Mouse (Mus musculus) forebrain, embryonic 10.5 days (tissue): Measurements from ENCODE around the gene Bbs12. TPM values are rescaled to one million over a fixed set of nuclear protein-coding genes. Genes with fewer than 3 reads are reported as not detected.
A peak's percentile ranks its signal among the peaks of the same experiment; 100 is the strongest.

Source experiments
- DNase-seq: peaks from one replicate; pipeline ENCODE4 v3.0.0-alpha.2; 2017; ENCODE audit warnings: low spot score; ENCODE audit errors: extremely low spot score
- H3K27ac ChIP-seq: fragments of 300-500 bp; sonication (generic); 2 replicates; pipeline ENCODE4 v1.5.1; 2016; ENCODE audit warnings: mild to moderate bottlenecking
- H3K27me3 ChIP-seq: fragments of 300-500 bp; sonication (generic); 2 replicates; pipeline ENCODE4 v1.6.1; 2016; ENCODE audit warnings: mild to moderate bottlenecking; ENCODE audit not compliant: poor library complexity, severe bottlenecking
- H3K36me3 ChIP-seq: fragments of 300-500 bp; sonication (generic); replicated peaks from 2 replicates; pipeline ENCODE4 v1.6.1; 2016; ENCODE audit warnings: mild to moderate bottlenecking, moderate library complexity
- H3K4me1 ChIP-seq: fragments of 300-500 bp; sonication (generic); 2 replicates; pipeline ENCODE4 v1.6.1; 2016
- H3K4me3 ChIP-seq: fragments of 300-500 bp; sonication (generic); 2 replicates; pipeline ENCODE4 v1.5.1; 2016; ENCODE audit warnings: mild to moderate bottlenecking, moderate library complexity
- H3K9me3 ChIP-seq: fragments of 300-500 bp; sonication (generic); 2 replicates; pipeline ENCODE4 v1.6.1; 2016; ENCODE audit warnings: mild to moderate bottlenecking, moderate library complexity
- WGBS: fragments of 180-500 bp; shearing (Covaris S2); methylation state at CpG from one replicate; pipeline ENCODE4 v1.1.7; 2016; 5-methylcytosine and 5-hydroxymethylcytosine counted together
- polyA plus RNA-seq: library from polyadenylated mRNA; unstranded; fragments of >200 nt; fragmentation: Nextera tagmentation; extraction: Ambion mirVana; gene quantifications from 2 replicates; pipeline ENCODE4 v1.2.1, GENCODE M21; 2016

Gene Bbs12
- polyA plus RNA-seq, 1 experiment from 2014 or later: 9.8 TPM

DNA sequence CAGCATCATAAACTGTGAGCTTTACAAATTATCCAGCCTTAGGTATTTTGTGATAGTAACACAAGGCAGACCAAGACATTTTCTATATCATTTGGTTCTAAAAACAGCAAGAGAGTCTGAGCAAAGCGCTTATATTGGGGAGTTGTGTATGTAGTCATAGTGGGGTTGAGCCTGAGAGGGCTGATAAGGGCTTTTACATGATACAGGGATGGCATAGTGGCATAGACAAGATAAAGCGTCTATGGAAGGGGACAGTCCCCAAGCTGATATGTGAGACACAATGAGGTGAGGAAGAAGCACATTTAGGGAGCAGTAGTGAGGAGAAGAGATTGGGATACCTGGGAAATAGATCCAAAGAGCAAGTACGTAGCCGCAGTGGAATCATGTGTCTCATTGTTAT, 21.7 kb downstream of the Bbs12 start:
- 92% methylated on average over 4 of the region's 4 CpGs for WGBS
- DNase-seq: no peak
- H3K27ac ChIP-seq: no peak overlapping the region
- H3K4me1 ChIP-seq: no peaks in the 10 kb centered on the region
- no peaks in the 10 kb centered on the region for H3K27me3 ChIP-seq
- no peaks in the 10 kb centered on the region for H3K36me3 ChIP-seq
- no peaks in the 10 kb centered on the region for H3K9me3 ChIP-seq
- no peak overlapping the region for H3K4me3 ChIP-seq

DNA sequence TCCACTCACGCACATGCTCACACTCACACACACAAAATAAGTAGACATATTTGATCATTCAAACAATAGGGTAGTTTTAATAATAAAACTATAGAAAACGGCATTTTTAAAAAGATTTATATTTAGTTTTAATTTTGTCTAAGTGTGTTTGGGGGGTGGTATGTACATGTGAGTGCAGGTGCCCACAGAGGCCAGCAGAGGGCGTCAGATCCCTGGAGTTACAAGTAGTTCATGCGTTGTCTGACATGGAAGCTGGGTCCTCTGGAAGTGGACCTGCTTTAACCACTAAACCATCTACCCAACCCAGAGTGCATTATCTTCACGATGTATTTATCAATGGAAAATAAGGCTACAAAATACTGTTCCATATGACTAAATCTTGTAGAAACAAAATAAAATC, 28.8 kb downstream of the Bbs12 start:
- no peak overlapping the region for H3K4me3 ChIP-seq
- 59% methylated on average over 5 of the region's 5 CpGs for WGBS
- no peaks in the 10 kb centered on the region for H3K36me3 ChIP-seq
- no peaks in the 10 kb centered on the region for H3K9me3 ChIP-seq
- H3K27ac ChIP-seq: no peak overlapping the region
- peaks cover 4% of the 10 kb centered on the region for H3K27me3 ChIP-seq
- DNase-seq: no peak
- H3K4me1 ChIP-seq: no peaks in the 10 kb centered on the region

DNA sequence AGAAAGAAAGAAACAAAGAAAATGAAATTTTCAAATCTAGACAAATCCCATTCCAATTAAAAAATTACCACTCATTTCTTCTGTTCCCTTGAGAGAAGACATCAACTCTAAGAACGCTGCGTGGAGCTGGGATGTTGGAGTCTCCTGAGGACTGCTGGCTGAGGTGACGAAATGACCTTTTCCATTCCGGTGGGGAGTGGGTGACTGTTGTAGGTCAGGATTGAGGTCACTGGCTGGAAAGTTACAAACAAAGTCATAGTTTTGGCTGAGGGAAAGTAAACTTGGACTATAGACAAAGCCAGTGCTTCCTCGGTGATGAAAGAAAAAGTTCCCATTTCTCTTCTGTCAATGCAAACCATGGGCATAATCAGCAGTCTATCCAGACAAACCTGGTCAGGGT, 30.5 kb downstream of the Bbs12 start:
- Histone ChIP-seq H3K4me1 (peaks cover 3% of the 10 kb centered on the region), H3K9me3 (no peaks in the 10 kb centered on the region), H3K27ac (no peak overlapping the region), H3K36me3 (no peaks in the 10 kb centered on the region), H3K27me3 (peaks cover 18% of the 10 kb centered on the region), H3K4me3 (no peak overlapping the region)
- DNase-seq: no peak
- WGBS: 77% methylated on average over 5 of the region's 5 CpGs

DNA sequence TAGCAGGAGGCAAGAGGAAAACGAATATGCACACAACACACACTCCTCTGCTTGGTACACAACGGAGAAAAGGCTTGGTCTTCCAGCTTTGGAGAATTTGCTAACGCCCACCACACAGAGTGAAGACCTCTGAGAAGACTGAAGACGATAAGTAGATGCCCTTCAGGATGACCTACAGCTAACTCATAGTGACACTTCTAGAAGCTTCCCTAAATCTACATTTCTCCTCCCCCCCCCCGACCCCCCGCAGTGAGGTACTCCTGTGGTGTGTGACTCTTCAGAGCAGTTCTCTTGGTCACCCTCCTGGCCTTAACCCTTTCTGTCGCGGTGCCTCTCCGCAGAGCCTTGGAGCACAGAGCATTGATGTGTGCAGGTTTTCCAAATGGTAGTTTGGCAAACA, 35.3 kb downstream of the Bbs12 start:
- no peaks in the 10 kb centered on the region for H3K36me3 ChIP-seq
- WGBS: 28% methylated on average over 9 of the region's 9 CpGs
- peaks cover 54% of the 10 kb centered on the region for H3K27me3 ChIP-seq
- peaks cover 17% of the 10 kb centered on the region for H3K4me1 ChIP-seq
- H3K4me3 ChIP-seq: peak overlapping the region; percentile 87
- no peak overlapping the region for H3K27ac ChIP-seq
- no peaks in the 10 kb centered on the region for H3K9me3 ChIP-seq
- no peak for DNase-seq

DNA sequence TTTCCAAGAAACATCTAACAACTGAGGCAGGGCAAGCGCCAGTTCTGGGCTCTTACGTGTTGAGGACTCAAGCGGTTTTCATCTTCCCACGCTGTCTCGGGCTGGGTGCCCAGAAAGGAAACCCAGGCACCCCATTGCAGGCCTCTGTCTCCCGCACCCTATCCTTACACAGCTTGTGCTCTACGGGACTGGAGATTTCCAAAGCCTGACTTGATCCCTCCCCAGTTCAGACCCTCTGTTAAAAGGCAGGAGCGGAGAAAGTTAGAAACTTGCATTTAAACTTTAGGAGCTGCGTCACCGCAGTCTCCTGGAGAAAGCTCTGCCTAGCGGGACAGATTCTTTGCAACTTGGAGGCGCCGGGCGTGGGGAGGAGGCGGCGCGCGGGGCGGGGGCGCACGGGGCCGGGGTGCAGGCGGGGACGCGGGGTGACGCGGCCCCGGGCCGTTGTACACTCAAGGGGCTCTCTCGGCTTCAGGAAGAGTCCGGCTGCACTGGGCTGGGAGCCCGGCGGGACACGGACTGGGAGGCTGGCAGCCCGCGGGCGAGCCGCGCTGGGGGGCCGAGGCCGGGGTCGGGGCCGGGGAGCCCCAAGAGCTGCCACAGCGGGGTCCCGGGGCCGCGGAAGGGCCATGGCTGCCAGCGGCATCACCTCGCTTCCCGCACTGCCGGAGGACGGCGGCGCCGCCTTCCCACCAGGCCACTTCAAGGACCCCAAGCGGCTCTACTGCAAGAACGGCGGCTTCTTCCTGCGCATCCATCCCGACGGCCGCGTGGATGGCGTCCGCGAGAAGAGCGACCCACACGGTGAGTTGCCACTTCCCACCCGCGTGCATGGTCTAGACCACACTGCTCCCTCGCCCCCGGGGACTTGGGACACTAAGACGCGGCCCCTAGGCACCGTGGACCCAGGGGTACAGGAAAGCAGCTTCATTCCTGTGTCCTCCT, 36.1 kb downstream of the Bbs12 start, which contains the start of gene Fgf2:
TSS of gene Fgf2 (plus strand) at position 126 of the 945 bp plus-strand sequence.
- peaks cover 17% of the 10 kb centered on the region for H3K4me1 ChIP-seq
- no peaks in the 10 kb centered on the region for H3K9me3 ChIP-seq
- WGBS: under 1% methylated on average over 74 of the region's 75 CpGs
- H3K27ac ChIP-seq: peak within 1 kb of the TSS; percentile 85
- peaks cover 54% of the 10 kb centered on the region for H3K27me3 ChIP-seq
- no peaks in the 10 kb centered on the region for H3K36me3 ChIP-seq
- H3K4me3 ChIP-seq: peak within 1 kb of the TSS; percentile 87
- peak; percentile 55 for DNase-seq

DNA sequence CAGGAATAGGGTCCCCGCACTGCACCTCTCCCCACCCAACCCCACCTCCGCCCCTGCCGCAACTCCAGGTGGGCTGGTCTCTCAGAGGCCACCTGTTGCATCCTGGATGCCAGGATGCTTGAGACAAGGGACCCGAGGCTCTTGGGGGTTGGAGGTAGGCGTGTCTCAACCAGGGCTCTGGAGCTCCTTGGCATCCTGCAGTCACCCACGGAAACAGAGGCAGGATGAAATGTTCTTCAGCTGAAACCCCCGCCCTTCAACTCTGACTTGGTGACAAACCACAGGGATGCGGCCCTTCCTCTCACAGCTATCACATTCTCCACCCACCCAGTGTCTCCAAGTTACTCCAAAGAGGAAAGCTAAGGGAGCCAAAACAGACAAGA, 36.8 kb downstream of the Bbs12 start:
- H3K27ac ChIP-seq: peak overlapping the region; percentile 85
- peaks cover 54% of the 10 kb centered on the region for H3K27me3 ChIP-seq
- peak; percentile 23 for DNase-seq
- peaks cover 17% of the 10 kb centered on the region for H3K4me1 ChIP-seq
- H3K36me3 ChIP-seq: no peaks in the 10 kb centered on the region
- H3K9me3 ChIP-seq: no peaks in the 10 kb centered on the region
- peak overlapping the region; percentile 87 for H3K4me3 ChIP-seq
- 6% methylated on average over 8 of the region's 8 CpGs for WGBS

DNA sequence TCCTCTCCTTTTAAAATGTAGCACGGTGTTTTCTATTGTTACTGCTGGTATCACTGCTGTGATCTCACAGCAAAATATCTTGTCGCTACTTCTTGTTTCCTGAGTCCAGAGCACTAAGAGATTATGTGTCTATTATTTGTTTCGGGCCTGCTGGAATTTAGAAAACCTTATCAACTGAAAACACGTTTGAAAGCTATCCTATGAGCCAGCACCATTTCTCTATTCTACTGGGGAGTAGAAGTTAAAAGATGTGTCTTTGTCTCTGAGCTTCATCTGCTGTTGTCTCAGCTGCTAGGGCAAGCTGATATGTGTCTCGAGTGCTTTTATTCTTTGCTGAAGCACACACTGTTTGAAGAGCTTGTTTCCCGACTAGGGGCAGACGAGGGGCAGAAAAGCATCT, 38.0 kb downstream of the Bbs12 start:
- peaks cover 21% of the 10 kb centered on the region for H3K4me1 ChIP-seq
- H3K36me3 ChIP-seq: no peaks in the 10 kb centered on the region
- 67% methylated on average over 7 of the region's 7 CpGs for WGBS
- H3K27ac ChIP-seq: no peak overlapping the region
- H3K9me3 ChIP-seq: no peaks in the 10 kb centered on the region
- H3K4me3 ChIP-seq: no peak overlapping the region
- no peak for DNase-seq
- peaks cover 51% of the 10 kb centered on the region for H3K27me3 ChIP-seq

DNA sequence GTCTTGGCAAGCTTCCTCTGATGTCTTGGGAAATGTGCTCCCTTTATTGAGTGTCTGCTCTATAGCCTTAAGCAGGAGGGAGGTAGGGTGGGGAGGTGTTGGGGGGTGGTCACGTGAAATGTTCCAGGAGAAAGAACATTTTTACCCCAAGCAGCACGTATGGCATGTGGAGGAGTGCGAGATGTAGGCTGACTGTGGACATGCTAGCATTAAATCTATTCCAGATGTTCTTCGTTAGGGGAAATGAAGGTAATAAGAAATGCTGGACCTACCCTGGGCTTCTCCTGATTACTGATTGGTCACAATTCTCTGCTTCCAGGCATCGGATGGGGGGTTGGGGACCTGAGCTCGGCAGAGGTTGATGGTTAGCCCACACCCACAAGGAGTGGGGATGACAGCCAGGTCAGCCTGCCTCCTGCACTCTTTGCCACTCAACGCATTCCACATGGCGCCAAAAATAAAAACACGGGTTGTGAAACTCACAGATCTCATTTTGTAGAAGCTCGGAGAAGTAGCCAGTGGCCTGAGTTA, 41.7 kb downstream of the Bbs12 start:
- 79% methylated on average over 10 of the region's 10 CpGs for WGBS
- no peak for DNase-seq

DNA sequence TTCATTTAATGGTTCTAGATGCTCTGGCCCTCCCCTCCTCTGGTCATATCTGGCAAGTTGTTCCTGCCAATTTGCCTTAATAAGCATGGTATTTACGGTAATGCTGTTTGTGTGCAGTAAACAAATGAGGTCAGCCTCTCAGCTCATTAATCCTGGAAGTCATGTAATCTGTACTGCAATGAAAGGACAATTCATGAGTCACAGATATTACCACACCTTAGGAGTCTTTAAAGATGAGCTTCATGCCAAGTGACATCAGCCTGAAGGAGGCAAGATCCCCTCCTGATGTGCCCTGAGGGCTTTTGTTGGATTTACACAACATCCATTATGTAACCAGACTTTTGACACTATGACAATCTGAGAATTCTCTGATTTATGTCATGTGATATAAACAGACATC, 42.4 kb downstream of the Bbs12 start:
- 90% methylated on average over 1 of the region's 1 CpGs for WGBS
- no peak for DNase-seq
- Histone ChIP-seq H3K27me3 (peaks cover 17% of the 10 kb centered on the region), H3K36me3 (no peaks in the 10 kb centered on the region), H3K4me1 (peaks cover 4% of the 10 kb centered on the region; the same call in 1 of the 2 replicates), H3K9me3 (no peaks in the 10 kb centered on the region), H3K27ac (no peak overlapping the region), H3K4me3 (no peak overlapping the region)

More for the DNA sequence above, 41.7 kb downstream of the Bbs12 start:
- H3K36me3 ChIP-seq: no peaks in the 10 kb centered on the region
- H3K27ac ChIP-seq: no peak overlapping the region
- no peaks in the 10 kb centered on the region for H3K9me3 ChIP-seq
- H3K27me3 ChIP-seq: peaks cover 25% of the 10 kb centered on the region
- no peak overlapping the region for H3K4me3 ChIP-seq
- peaks cover 6% of the 10 kb centered on the region for H3K4me1 ChIP-seq

DNA sequence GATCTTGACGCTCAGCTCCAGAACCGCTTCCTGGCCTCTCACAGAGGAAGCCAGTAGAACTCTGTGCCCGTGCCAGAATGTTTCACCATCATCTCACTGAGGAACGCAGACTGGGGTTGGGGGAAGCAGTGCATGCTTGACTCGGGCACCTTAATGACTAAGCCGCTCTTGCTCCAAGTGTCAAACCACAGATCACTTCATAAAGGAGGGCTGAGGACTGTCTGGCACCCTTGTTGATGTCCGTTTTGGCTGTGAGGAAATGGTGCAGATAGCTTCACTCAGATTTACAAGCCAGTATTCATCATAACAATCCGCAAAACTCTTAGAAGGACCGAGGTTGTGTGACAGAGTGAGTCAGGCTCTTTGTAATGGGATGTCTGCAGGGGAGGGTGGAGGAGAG, 48.4 kb downstream of the Bbs12 start:
- no peaks in the 10 kb centered on the region for H3K9me3 ChIP-seq
- DNase-seq: no peak
- no peaks in the 10 kb centered on the region for H3K4me1 ChIP-seq
- H3K4me3 ChIP-seq: no peak overlapping the region
- H3K36me3 ChIP-seq: no peaks in the 10 kb centered on the region
- H3K27me3 ChIP-seq: no peaks in the 10 kb centered on the region
- H3K27ac ChIP-seq: no peak overlapping the region
- WGBS: 89% methylated on average over 9 of the region's 9 CpGs

DNA sequence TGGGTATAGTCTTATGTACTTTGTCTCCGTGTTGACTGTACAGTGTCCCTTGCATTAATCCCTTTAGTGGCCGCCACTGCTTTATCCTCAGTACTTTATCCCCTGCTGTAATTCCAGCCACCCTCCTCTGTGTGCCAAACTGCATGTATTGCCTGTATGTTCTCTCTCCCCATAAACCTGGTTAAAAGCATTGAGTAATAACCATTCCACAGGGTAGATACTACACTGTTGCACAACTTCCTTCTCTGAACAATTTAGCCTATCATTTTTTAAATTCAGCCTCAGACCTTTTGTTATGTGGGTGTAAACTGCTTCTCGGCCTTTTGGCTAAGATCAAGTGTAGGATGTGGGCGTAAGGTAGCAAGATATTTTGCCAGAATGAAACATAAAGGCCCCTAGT, 52.8 kb downstream of the Bbs12 start:
- no peak for DNase-seq
- no peak overlapping the region for H3K27ac ChIP-seq
- no peaks in the 10 kb centered on the region for H3K9me3 ChIP-seq
- WGBS: 83% methylated on average over 4 of the region's 4 CpGs
- no peaks in the 10 kb centered on the region for H3K27me3 ChIP-seq
- H3K36me3 ChIP-seq: no peaks in the 10 kb centered on the region
- H3K4me3 ChIP-seq: no peak overlapping the region
- no peaks in the 10 kb centered on the region for H3K4me1 ChIP-seq

DNA sequence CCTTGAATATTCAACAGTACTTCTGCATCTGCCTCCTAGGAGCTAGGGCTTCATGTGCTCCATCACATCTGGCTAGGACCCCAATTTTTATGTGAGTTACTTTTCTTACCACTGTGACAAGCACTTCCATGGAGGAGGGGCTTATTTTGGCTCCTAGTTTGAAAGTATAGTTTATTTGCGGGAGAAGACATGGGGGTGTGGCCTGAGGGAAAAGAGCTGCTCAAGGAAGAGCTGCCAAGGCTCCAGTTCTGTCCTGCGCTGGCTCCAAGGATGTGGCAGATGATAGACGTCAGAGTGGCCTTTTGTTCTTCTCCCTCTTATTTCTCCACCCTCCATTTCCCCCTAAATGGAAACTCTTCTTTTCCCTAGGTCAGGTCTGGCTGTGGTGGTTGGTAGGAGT, 53.6 kb downstream of the Bbs12 start:
- no peak for DNase-seq
- Histone ChIP-seq H3K27me3 (no peaks in the 10 kb centered on the region), H3K4me1 (no peaks in the 10 kb centered on the region), H3K27ac (no peak overlapping the region), H3K4me3 (no peak overlapping the region), H3K36me3 (no peaks in the 10 kb centered on the region), H3K9me3 (no peaks in the 10 kb centered on the region)
- WGBS: 62% methylated on average over 3 of the region's 3 CpGs

DNA sequence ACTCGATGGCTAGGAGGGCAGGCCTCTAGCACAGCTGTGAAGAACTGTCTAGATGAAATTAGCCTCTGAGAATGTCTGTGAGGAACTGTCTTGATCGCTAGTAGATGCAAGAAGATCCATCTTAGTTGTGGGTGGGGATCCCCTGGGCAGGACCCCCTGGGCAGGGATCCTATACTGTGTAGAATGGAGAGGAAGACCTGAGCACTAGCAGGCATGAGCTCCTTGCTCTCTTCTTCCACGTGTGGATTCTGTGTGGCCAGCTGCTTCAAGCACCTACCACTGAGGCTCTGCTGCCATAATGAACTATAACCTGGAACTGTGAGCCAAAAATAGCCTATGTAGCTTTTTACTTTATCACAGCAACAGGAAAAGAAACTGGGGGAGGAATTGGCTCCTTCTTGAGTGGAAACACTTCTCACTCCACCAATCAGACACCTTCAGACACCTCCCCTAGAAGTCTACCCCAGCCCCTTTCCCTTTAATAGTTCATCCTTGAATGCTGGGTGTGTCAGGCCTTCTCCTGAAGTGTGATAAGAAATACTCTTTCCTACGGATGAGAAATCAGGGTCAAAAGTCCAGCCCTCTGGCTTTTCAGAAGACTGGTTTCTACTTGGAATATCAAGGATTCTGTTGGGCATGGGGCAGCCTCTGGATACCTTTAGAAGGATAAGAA, 54.2 kb downstream of the Bbs12 start:
- Histone ChIP-seq H3K9me3 (no peaks in the 10 kb centered on the region), H3K4me3 (no peak overlapping the region), H3K27ac (no peak overlapping the region), H3K4me1 (no peaks in the 10 kb centered on the region), H3K36me3 (no peaks in the 10 kb centered on the region), H3K27me3 (no peaks in the 10 kb centered on the region)
- DNase-seq: no peak
- 59% methylated on average over 4 of the region's 4 CpGs for WGBS
